Mouse (Mus musculus) stomach, embryonic 16.5 days (tissue): Measurements from ENCODE around the gene Slc9a1. TPM values are rescaled to one million over a fixed set of nuclear protein-coding genes. Genes with fewer than 3 reads are reported as not detected.

Source experiments
- ATAC-seq: fragments of 200-750 bp; cut with Nextera tagmentation; 2 replicates; pipeline ENCODE4 v1.8.0; 2017; ENCODE audit warnings: moderate number of reproducible peaks, moderate TSS enrichment; ENCODE audit not compliant: insufficient read depth, low FRiP score
- H3K27ac ChIP-seq: fragments of 300-500 bp; sonication (generic); 2 replicates; pipeline ENCODE4 v1.5.1; 2014; ENCODE audit warnings: low read length
- H3K27me3 ChIP-seq: fragments of 300-500 bp; sonication (generic); 2 replicates; pipeline ENCODE4 v1.6.1; 2014; ENCODE audit warnings: low read length, control low read depth, mixed read lengths; ENCODE audit not compliant: control insufficient read depth, insufficient read depth
- H3K36me3 ChIP-seq: fragments of 300-500 bp; sonication (generic); 2 replicates; pipeline ENCODE4 v1.6.1; 2014; ENCODE audit warnings: low read length; ENCODE audit not compliant: control insufficient read depth, insufficient read depth
- H3K4me1 ChIP-seq: fragments of 300-500 bp; sonication (generic); 2 replicates; pipeline ENCODE4 v1.6.1; 2014; ENCODE audit warnings: low read length, control low read depth, mixed read lengths; ENCODE audit not compliant: control insufficient read depth, insufficient read depth
- H3K4me2 ChIP-seq: fragments of 300-500 bp; sonication (generic); 2 replicates; pipeline ENCODE4 v1.6.1; 2014; ENCODE audit warnings: low read depth, low read length, mixed read lengths
- H3K4me3 ChIP-seq: fragments of 300-500 bp; sonication (generic); replicated peaks from 2 replicates; pipeline ENCODE4 v1.5.1; 2014; ENCODE audit warnings: mild to moderate bottlenecking, low read length
- H3K9ac ChIP-seq: fragments of 300-500 bp; sonication (generic); 2 replicates; pipeline ENCODE4 v1.6.1; 2014; ENCODE audit warnings: low read length
- H3K9me3 ChIP-seq: fragments of 300-500 bp; sonication (generic); replicated peaks from 2 replicates; pipeline ENCODE4 v1.6.1; 2016; ENCODE audit warnings: low read length, control low read depth; ENCODE audit not compliant: control insufficient read depth
- WGBS: fragments of 180-500 bp; shearing (Covaris S2); extraction: QIAGEN DNeasy Blood & Tissue Kit; methylation state at CpG from one replicate; pipeline ENCODE4 v1.1.7; 2014; 5-methylcytosine and 5-hydroxymethylcytosine counted together
- polyA plus RNA-seq: library from polyadenylated mRNA; unstranded; fragments of >200 nt; fragmentation: Nextera tagmentation; extraction: Ambion mirVana; gene quantifications from 2 replicates; pipeline ENCODE4 v1.2.1, GENCODE M21; 2015

The Slc9a1 gene
- polyA plus RNA-seq, 1 experiment from 2014 or later: 10.1 TPM

- Histone ChIP-seq H3K4me1 (peaks cover 15% of the 10 kb centered on the region), H3K36me3 (no peaks in the 10 kb centered on the region), H3K4me3 (no peak overlapping the region), H3K4me2 (no peak overlapping the region), H3K9me3 (no peaks in the 10 kb centered on the region), H3K27ac (peak overlapping the region; percentile 60; the same call in 1 of the 2 replicates), H3K27me3 (no peaks in the 10 kb centered on the region), H3K9ac (peak overlapping the region; percentile 28; the same call in 1 of the 2 replicates)
- WGBS: 46% methylated on average over 8 of the region's 8 CpGs
- ATAC-seq: peak; percentile 38; the same call in 1 of the 2 replicates
These were observed 79.3 kb downstream of the Slc9a1 start for GRCm38 (mm10) chr4:133448708-133449388.

GRCm38 (mm10) chr4:133449726-133450125, 80.2 kb downstream of the Slc9a1 start:
- H3K27ac ChIP-seq: no peak overlapping the region
- WGBS: 20% methylated on average over 13 of the region's 13 CpGs
- no peaks in the 10 kb centered on the region for H3K27me3 ChIP-seq

GRCm38 (mm10) chr4:133451536-133451935, 82.0 kb downstream of the Slc9a1 start:
- Histone ChIP-seq H3K27ac (no peak overlapping the region), H3K4me3 (no peak overlapping the region), H3K9ac (no peak overlapping the region), H3K9me3 (no peaks in the 10 kb centered on the region), H3K36me3 (no peaks in the 10 kb centered on the region), H3K27me3 (no peaks in the 10 kb centered on the region), H3K4me1 (peaks cover 12% of the 10 kb centered on the region), H3K4me2 (no peak overlapping the region)
- no peak for ATAC-seq
- 7% methylated on average over 10 of the region's 10 CpGs for WGBS

More at GRCm38 (mm10) chr4:133449726-133450125, 80.2 kb downstream of the Slc9a1 start:
- ATAC-seq: no peak
- Histone ChIP-seq H3K4me2 (0 out of 2 replicates have a peak overlapping the region, but pooled peaks have one; percentile 24), H3K4me1 (peaks cover 12% of the 10 kb centered on the region), H3K36me3 (no peaks in the 10 kb centered on the region), H3K4me3 (no peak overlapping the region), H3K9ac (no peak overlapping the region; the same call in 1 of the 2 replicates), H3K9me3 (no peaks in the 10 kb centered on the region)

GRCm38 (mm10) chr4:133452433-133452832, 82.9 kb downstream of the Slc9a1 start:
- no peaks in the 10 kb centered on the region for H3K27me3 ChIP-seq
- no peaks in the 10 kb centered on the region for H3K36me3 ChIP-seq
- peaks cover 12% of the 10 kb centered on the region for H3K4me1 ChIP-seq
- no peaks in the 10 kb centered on the region for H3K9me3 ChIP-seq
- H3K9ac ChIP-seq: no peak overlapping the region
- no peak overlapping the region for H3K4me2 ChIP-seq
- no peak overlapping the region for H3K4me3 ChIP-seq
- WGBS: 72% methylated on average over 7 of the region's 7 CpGs
- no peak overlapping the region for H3K27ac ChIP-seq
- no peak for ATAC-seq

GRCm38 (mm10) chr4:133458044-133458443, 88.5 kb downstream of the Slc9a1 start:
- ATAC-seq: no peak
- Histone ChIP-seq H3K9me3 (no peaks in the 10 kb centered on the region), H3K27ac (no peak overlapping the region), H3K36me3 (no peaks in the 10 kb centered on the region), H3K4me1 (0 out of 2 replicates have a peak, but pooled peaks cover 4% of the 10 kb centered on the region), H3K4me3 (no peak overlapping the region), H3K27me3 (no peaks in the 10 kb centered on the region), H3K4me2 (no peak overlapping the region), H3K9ac (no peak overlapping the region)
- 54% methylated on average over 3 of the region's 3 CpGs for WGBS

GRCm38 (mm10) chr4:133460006-133460405, 90.5 kb downstream of the Slc9a1 start:
- WGBS: 83% methylated on average over 1 of the region's 1 CpGs
- H3K27ac ChIP-seq: no peak overlapping the region
- no peak for ATAC-seq

GRCm38 (mm10) chr4:133460796-133461325, 91.4 kb downstream of the Slc9a1 start:
- Histone ChIP-seq H3K27ac (no peak overlapping the region), H3K4me1 (0 out of 2 replicates have a peak, but pooled peaks cover 5% of the 10 kb centered on the region), H3K9me3 (no peaks in the 10 kb centered on the region), H3K36me3 (no peaks in the 10 kb centered on the region), H3K9ac (no peak overlapping the region), H3K4me3 (no peak overlapping the region), H3K27me3 (no peaks in the 10 kb centered on the region), H3K4me2 (no peak overlapping the region)
- no peak for ATAC-seq
- WGBS: 40% methylated on average over 5 of the region's 5 CpGs

More at GRCm38 (mm10) chr4:133460006-133460405, 90.5 kb downstream of the Slc9a1 start:
- no peaks in the 10 kb centered on the region for H3K9me3 ChIP-seq
- H3K9ac ChIP-seq: no peak overlapping the region
- H3K27me3 ChIP-seq: no peaks in the 10 kb centered on the region
- no peaks in the 10 kb centered on the region for H3K36me3 ChIP-seq
- no peak overlapping the region for H3K4me3 ChIP-seq
- 0 out of 2 replicates have a peak, but pooled peaks cover 5% of the 10 kb centered on the region for H3K4me1 ChIP-seq
- no peak overlapping the region for H3K4me2 ChIP-seq

- no peak overlapping the region for H3K9ac ChIP-seq
- H3K36me3 ChIP-seq: no peaks in the 10 kb centered on the region
- 59% methylated on average over 4 of the region's 4 CpGs for WGBS
- no peak overlapping the region for H3K4me2 ChIP-seq
- 0 out of 2 replicates have a peak, but pooled peaks cover 5% of the 10 kb centered on the region for H3K4me1 ChIP-seq
- H3K27me3 ChIP-seq: no peaks in the 10 kb centered on the region
- no peak for ATAC-seq
- no peak overlapping the region for H3K4me3 ChIP-seq
- no peaks in the 10 kb centered on the region for H3K9me3 ChIP-seq
- H3K27ac ChIP-seq: no peak overlapping the region
These were observed 91.9 kb downstream of the Slc9a1 start for GRCm38 (mm10) chr4:133461362-133461761.

- peak overlapping the region; percentile 46; the same call in 1 of the 2 replicates for H3K27ac ChIP-seq
- no peak for ATAC-seq
- no peaks in the 10 kb centered on the region for H3K36me3 ChIP-seq
- no peak overlapping the region for H3K4me3 ChIP-seq
- H3K4me2 ChIP-seq: no peak overlapping the region
- no peak overlapping the region; the same call in 1 of the 2 replicates for H3K9ac ChIP-seq
- 0 out of 2 replicates have a peak, but pooled peaks cover 5% of the 10 kb centered on the region for H3K4me1 ChIP-seq
- no peaks in the 10 kb centered on the region for H3K27me3 ChIP-seq
- no peaks in the 10 kb centered on the region for H3K9me3 ChIP-seq
- 48% methylated on average over 6 of the region's 6 CpGs for WGBS
These were observed 93.7 kb downstream of the Slc9a1 start for GRCm38 (mm10) chr4:133463184-133463583.
